Mouse (Mus musculus): Measurements from ENCODE around the gene Traip. TPM values are rescaled to one million over a fixed set of nuclear protein-coding genes. Genes with fewer than 3 reads are reported as not detected.
A peak's percentile ranks its signal among the peaks of the same experiment; 100 is the strongest.

Gene Traip
- total and polyA plus RNA-seq, 2 experiments from 2014 or later: 11.0 to 11.2 TPM

DNA sequence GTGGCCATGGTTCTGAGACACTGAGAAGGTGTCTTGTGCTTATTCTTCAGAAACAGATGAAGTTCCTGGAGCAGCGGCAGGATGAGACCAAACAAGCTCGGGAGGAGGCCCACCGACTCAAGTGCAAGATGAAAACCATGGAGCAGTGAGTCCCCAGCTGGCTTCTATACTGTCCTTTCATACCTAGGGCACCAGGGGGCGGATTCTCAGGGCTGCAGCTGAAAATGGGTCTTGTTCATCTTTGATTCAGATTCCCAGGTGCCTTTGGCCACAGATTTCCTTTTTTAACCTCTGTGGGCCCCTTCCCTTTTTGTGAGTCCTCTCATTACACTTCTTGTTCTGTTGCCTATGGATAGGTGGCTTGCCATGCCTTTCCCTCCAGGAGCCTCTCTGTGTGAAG, 11.0 kb downstream of the Traip start:
- DNase-seq: no peak
- peak; percentile 31 for TF ChIP-seq CTCF (IDR thresholded peaks at IDR 0.05; ENCODE audit: low read depth)
- Histone ChIP-seq H3K9ac (peak overlapping the region; percentile 37; the same call in 1 of the 2 replicates), H3K4me3 (ENCODE audit: low read depth, low read length) (no peak overlapping the region), H3K4me1 (ENCODE audit: insufficient read depth) (peaks cover 17% of the 10 kb centered on the region), H3K36me3 (ENCODE audit: insufficient read depth) (peaks cover 13% of the 10 kb centered on the region), H3K4me2 (ENCODE audit: low read depth) (peak overlapping the region; percentile 37), H3K27ac (ENCODE audit: low read depth, low read length) (peak overlapping the region; percentile 84), H3K9me3 (ENCODE audit: low read length) (no peaks in the 10 kb centered on the region), H3K27me3 (ENCODE audit: insufficient read depth, low read length) (no peaks in the 10 kb centered on the region)
- ATAC-seq: 0 out of 2 replicates have a peak, but pooled peaks have one; percentile 14
- WGBS: 67% methylated on average over 4 of the region's 4 CpGs

DNA sequence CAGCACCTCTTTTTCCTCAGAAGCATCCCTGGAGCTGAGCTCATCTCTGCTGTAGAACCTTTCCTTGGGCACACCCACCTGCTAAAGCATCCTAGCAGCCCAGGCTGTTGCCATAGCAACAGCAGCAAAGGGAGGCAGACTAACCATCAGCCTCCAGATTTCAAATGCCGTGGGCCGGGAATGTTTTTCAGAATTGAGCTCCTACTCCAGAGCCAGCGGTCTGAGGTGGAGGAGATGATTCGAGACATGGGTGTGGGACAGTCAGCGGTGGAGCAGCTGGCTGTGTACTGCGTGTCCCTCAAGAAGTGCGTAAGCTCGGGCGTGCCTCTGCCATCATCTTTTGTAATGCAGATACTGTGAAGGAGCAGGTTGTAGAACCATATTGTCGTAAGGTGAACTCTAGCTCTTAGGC, 11.4 kb downstream of the Traip start:
- H3K4me3 ChIP-seq (ENCODE audit: low read depth, low read length): 0 out of 2 replicates have a peak overlapping the region, but pooled peaks have one; percentile 8
- H3K9me3 ChIP-seq (ENCODE audit: low read length): no peaks in the 10 kb centered on the region
- peaks cover 13% of the 10 kb centered on the region for H3K36me3 ChIP-seq (ENCODE audit: insufficient read depth)
- peak; percentile 88 for DNase-seq
- 58% methylated on average over 10 of the region's 10 CpGs for WGBS
- peak; percentile 84 for ATAC-seq
- H3K27ac ChIP-seq (ENCODE audit: low read depth, low read length): peak overlapping the region; percentile 84
- no peaks in the 10 kb centered on the region for H3K27me3 ChIP-seq (ENCODE audit: insufficient read depth, low read length)
- TF ChIP-seq CTCF (IDR thresholded peaks at IDR 0.05; ENCODE audit: low read depth): no peak
- H3K4me2 ChIP-seq (ENCODE audit: low read depth): peak overlapping the region; percentile 37
- H3K4me1 ChIP-seq (ENCODE audit: insufficient read depth): peaks cover 17% of the 10 kb centered on the region
- peak overlapping the region; percentile 37; the same call in 1 of the 2 replicates for H3K9ac ChIP-seq

DNA sequence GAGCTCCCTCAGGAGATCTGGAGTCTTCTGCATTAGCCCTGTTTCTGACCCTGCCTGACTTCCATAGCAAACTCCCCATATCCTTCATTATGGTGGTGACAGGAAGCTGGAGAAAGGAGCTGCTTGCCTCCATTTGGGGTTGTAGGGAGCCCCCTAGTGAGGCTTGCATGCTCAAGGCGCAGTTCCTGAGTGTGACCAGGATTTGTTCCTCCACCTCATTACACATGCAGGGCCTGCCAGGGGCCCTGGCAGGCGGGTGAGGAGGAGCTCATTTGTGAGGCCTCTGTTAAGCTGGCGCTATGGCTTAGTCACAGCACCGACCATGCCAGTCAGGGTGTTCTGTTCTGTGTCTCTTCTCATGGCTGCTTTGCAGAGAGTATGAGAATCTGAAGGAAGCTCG, 11.9 kb downstream of the Traip start:
- no peaks in the 10 kb centered on the region for H3K27me3 ChIP-seq (ENCODE audit: insufficient read depth, low read length)
- peak overlapping the region; percentile 84 for H3K27ac ChIP-seq (ENCODE audit: low read depth, low read length)
- DNase-seq (peak; percentile 78), ATAC-seq (peak; percentile 84)
- no peaks in the 10 kb centered on the region for H3K9me3 ChIP-seq (ENCODE audit: low read length)
- peak overlapping the region; percentile 37 for H3K4me2 ChIP-seq (ENCODE audit: low read depth)
- peaks cover 17% of the 10 kb centered on the region for H3K4me1 ChIP-seq (ENCODE audit: insufficient read depth)
- 30% methylated on average over 5 of the region's 5 CpGs for WGBS
- 0 out of 2 replicates have a peak overlapping the region, but pooled peaks have one; percentile 8 for H3K4me3 ChIP-seq (ENCODE audit: low read depth, low read length)
- peak; percentile 77 for TF ChIP-seq CTCF (IDR thresholded peaks at IDR 0.05; ENCODE audit: low read depth)
- peaks cover 13% of the 10 kb centered on the region for H3K36me3 ChIP-seq (ENCODE audit: insufficient read depth)
- peak overlapping the region; percentile 37; the same call in 1 of the 2 replicates for H3K9ac ChIP-seq

DNA sequence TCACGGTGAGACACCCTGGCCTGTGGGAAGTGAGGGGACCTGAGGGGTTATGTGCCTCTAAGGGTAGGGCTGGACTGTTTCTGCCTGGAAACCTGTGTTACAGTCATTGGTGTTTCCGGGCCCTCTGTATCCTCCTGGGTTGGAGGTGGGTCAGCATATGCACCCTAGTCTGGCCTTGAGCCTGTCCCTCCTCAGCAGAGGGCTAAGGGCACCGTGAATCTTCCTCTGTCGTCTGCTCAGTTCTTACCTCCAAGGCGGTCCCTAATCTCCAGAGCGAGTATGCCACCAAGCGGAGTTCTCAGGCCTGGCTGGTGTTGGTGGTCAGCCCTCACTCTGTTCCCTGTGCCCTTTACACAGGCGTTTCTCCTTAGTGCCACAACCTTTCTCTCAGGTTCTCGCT, 13.0 kb downstream of the Traip start:
- Histone ChIP-seq H3K4me1 (ENCODE audit: insufficient read depth) (peaks cover 17% of the 10 kb centered on the region), H3K36me3 (ENCODE audit: insufficient read depth) (peaks cover 10% of the 10 kb centered on the region), H3K27ac (ENCODE audit: low read depth, low read length) (no peak overlapping the region), H3K4me3 (ENCODE audit: low read depth, low read length) (no peak overlapping the region), H3K9ac (no peak overlapping the region), H3K27me3 (ENCODE audit: insufficient read depth, low read length) (no peaks in the 10 kb centered on the region), H3K4me2 (ENCODE audit: low read depth) (no peak overlapping the region), H3K9me3 (ENCODE audit: low read length) (no peaks in the 10 kb centered on the region)
- ATAC-seq (no peak), DNase-seq (no peak)
- 95% methylated on average over 9 of the region's 9 CpGs for WGBS
- TF ChIP-seq CTCF (IDR thresholded peaks at IDR 0.05; ENCODE audit: low read depth): no peak

DNA sequence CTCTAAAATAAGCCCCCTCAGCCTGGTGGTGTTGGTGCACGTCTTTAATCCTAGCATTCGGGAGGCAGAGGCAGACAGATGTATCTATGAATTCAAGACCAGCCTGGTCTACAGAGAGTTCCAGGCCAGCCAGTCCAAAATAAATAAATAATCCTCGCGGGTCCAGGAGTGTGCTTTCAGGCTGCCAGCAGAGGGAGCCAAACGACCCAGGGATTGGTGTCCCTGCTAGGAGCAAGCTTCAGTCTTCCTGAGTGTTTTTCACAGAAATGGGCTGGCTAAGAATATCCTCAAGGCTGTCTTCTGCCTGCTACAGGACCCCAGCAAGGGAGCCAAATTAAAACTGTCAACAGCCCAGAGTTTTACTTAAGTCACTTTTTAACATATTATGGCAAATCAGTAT, 13.8 kb downstream of the Traip start:
- Histone ChIP-seq H3K4me2 (ENCODE audit: low read depth) (no peak overlapping the region), H3K9ac (no peak overlapping the region), H3K36me3 (ENCODE audit: insufficient read depth) (peaks cover 15% of the 10 kb centered on the region), H3K27ac (ENCODE audit: low read depth, low read length) (no peak overlapping the region), H3K27me3 (ENCODE audit: insufficient read depth, low read length) (no peaks in the 10 kb centered on the region), H3K4me3 (ENCODE audit: low read depth, low read length) (no peak overlapping the region), H3K4me1 (ENCODE audit: insufficient read depth) (peaks cover 17% of the 10 kb centered on the region), H3K9me3 (ENCODE audit: low read length) (no peaks in the 10 kb centered on the region)
- peak; percentile 90 for TF ChIP-seq CTCF (IDR thresholded peaks at IDR 0.05; ENCODE audit: low read depth)
- ATAC-seq (peak; percentile 42), DNase-seq (peak; percentile 86)
- WGBS: 27% methylated on average over 5 of the region's 5 CpGs

DNA sequence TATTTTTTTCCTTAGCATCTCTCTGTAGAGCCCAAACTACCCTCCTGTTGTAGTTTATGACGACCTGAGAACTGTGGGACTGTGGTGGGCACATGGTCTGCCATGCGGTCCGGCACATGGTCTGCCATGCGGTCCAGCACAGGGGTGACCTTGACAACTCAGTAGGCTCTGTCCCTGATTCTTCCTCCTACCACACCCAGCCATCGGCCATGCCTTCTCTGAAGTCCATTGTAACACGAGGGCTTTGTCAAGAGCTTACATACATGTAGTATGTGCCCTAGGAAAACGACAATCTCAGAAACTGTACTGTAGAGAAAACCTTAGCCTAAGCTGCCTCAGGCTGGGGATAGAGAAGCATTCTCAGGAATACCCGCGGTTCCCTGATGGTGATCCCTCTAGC, 14.7 kb downstream of the Traip start:
- Histone ChIP-seq H3K27ac (ENCODE audit: low read depth, low read length) (no peak overlapping the region), H3K9ac (no peak overlapping the region), H3K4me1 (ENCODE audit: insufficient read depth) (peaks cover 17% of the 10 kb centered on the region), H3K4me3 (ENCODE audit: low read depth, low read length) (no peak overlapping the region), H3K27me3 (ENCODE audit: insufficient read depth, low read length) (no peaks in the 10 kb centered on the region), H3K36me3 (ENCODE audit: insufficient read depth) (peaks cover 14% of the 10 kb centered on the region), H3K4me2 (ENCODE audit: low read depth) (no peak overlapping the region), H3K9me3 (ENCODE audit: low read length) (no peaks in the 10 kb centered on the region)
- DNase-seq (no peak), ATAC-seq (no peak)
- 93% methylated on average over 9 of the region's 9 CpGs for WGBS
- no peak for TF ChIP-seq CTCF (IDR thresholded peaks at IDR 0.05; ENCODE audit: low read depth)

DNA sequence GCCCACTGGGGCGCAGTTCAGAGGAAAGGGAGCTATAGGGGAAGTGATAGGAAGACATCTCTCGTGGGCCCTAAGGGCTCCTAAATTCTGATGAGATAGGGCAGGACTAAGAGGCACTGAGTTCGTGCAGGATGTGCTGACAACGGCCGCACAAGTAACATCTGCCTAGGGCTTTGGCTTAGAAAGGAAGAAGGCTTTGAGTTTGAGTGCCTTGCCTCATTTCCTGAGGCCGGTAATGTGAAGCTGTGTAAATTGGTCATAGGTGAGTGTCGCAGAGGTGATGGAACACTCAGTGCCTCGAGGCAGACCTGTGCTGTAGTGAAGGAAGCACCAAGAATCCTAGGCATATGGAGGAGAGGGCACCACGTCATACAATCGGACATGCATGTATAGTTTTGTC, 16.7 kb downstream of the Traip start:
- Histone ChIP-seq H3K36me3 (ENCODE audit: insufficient read depth) (peaks cover 11% of the 10 kb centered on the region), H3K9ac (no peak overlapping the region), H3K27ac (ENCODE audit: low read depth, low read length) (no peak overlapping the region), H3K4me1 (ENCODE audit: insufficient read depth) (peaks cover 4% of the 10 kb centered on the region; the same call in 1 of the 2 replicates), H3K4me3 (ENCODE audit: low read depth, low read length) (no peak overlapping the region), H3K27me3 (ENCODE audit: insufficient read depth, low read length) (no peaks in the 10 kb centered on the region), H3K4me2 (ENCODE audit: low read depth) (no peak overlapping the region), H3K9me3 (ENCODE audit: low read length) (no peaks in the 10 kb centered on the region)
- no peak for DNase-seq
- 91% methylated on average over 10 of the region's 10 CpGs for WGBS
- no peak for ATAC-seq
- no peak for TF ChIP-seq CTCF (IDR thresholded peaks at IDR 0.05; ENCODE audit: low read depth)
